Mouse (Mus musculus) megakaryocyte progenitor cell, adult 5-6 weeks (primary cell): Measurements from ENCODE around the gene Vangl1. TPM values are rescaled to one million over a fixed set of nuclear protein-coding genes. Genes with fewer than 3 reads are reported as not detected.
A peak's percentile ranks its signal among the peaks of the same experiment; 100 is the strongest.
"Not testable (repeated sequence)": the region's sequence is repeated elsewhere in the genome, so short reads cannot be mapped to it uniquely, and the experiment has no call there.

Experiments
- ATAC-seq: replicated peaks from 2 replicates; pipeline ENCODE4 v1.8.0; 2016; ENCODE audit warnings: mild to moderate bottlenecking, moderate TSS enrichment, inconsistent platforms; ENCODE audit not compliant: poor library complexity
- total RNA-seq, 2 experiments: library from RNA; stranded (forward) in 1 of 2; stranded (reverse) in 1 of 2; fragments of 157-497, 149-512 nt in 1 of 2; fragments of 200-1000 nt in 1 of 2; gene quantifications; 2 replicates each; pipeline versions ENCODE4 v1.2.3 to v1.2.4; 2015 to 2017

The Vangl1 gene
- total RNA-seq (2015) (0.34 and 0.47 TPM in 2 replicates), total RNA-seq (2017) (1.5 TPM in 2 replicates)

- peak; percentile 71 for ATAC-seq
These were observed at the start of gene Vangl1 for GRCm38 (mm10) chr3:102203781-102204721. Gene Vangl1 (minus strand): TSS chr3:102204693.

- ATAC-seq = no peak
These were observed 49.1 kb upstream of the Vangl1 start for GRCm38 (mm10) chr3:102253554-102253953.

GRCm38 (mm10) chr3:102252927-102253326, 48.4 kb upstream of the Vangl1 start:
- no peak for ATAC-seq

- ATAC-seq = no peak
These were observed 46.4 kb upstream of the Vangl1 start for GRCm38 (mm10) chr3:102250873-102251272.

GRCm38 (mm10) chr3:102249401-102249991, 45.0 kb upstream of the Vangl1 start:
- peak; percentile 74 for ATAC-seq

GRCm38 (mm10) chr3:102244601-102245000, 40.1 kb upstream of the Vangl1 start:
- ATAC-seq = no peak

GRCm38 (mm10) chr3:102242854-102243253, 38.4 kb upstream of the Vangl1 start:
- ATAC-seq = peak; percentile 52; the same call in 1 of the 2 replicates

GRCm38 (mm10) chr3:102231418-102232134, 27.1 kb upstream of the Vangl1 start:
- ATAC-seq = no peak

GRCm38 (mm10) chr3:102222756-102223155, 18.3 kb upstream of the Vangl1 start:
- no peak for ATAC-seq

- ATAC-seq = no peak
These were observed 13.8 kb upstream of the Vangl1 start for GRCm38 (mm10) chr3:102218301-102218700.

- ATAC-seq = no peak
These were observed 10.2 kb upstream of the Vangl1 start for GRCm38 (mm10) chr3:102214736-102215135.

- ATAC-seq = no peak
These were observed 9.8 kb upstream of the Vangl1 start for GRCm38 (mm10) chr3:102214299-102214698.

GRCm38 (mm10) chr3:102212896-102213295, 8.4 kb upstream of the Vangl1 start:
- ATAC-seq = no peak

- ATAC-seq = no peak
These were observed 7.8 kb upstream of the Vangl1 start for GRCm38 (mm10) chr3:102212336-102212735.

GRCm38 (mm10) chr3:102211340-102211739, 6.8 kb upstream of the Vangl1 start:
- no peak for ATAC-seq

- ATAC-seq = peak; percentile 76
These were observed 6.3 kb upstream of the Vangl1 start for GRCm38 (mm10) chr3:102210775-102211174.

- no peak for ATAC-seq
These were observed 4.4 kb upstream of the Vangl1 start for GRCm38 (mm10) chr3:102208861-102209260.

- no peak for ATAC-seq
These were observed 951 bp upstream of the Vangl1 start for GRCm38 (mm10) chr3:102205458-102205830.

GRCm38 (mm10) chr3:102204734-102205457, 403 bp upstream of the Vangl1 start:
- ATAC-seq = not testable (repeated sequence)

- ATAC-seq = no peak
These were observed 1.4 kb downstream of the Vangl1 start for GRCm38 (mm10) chr3:102203131-102203530.

- ATAC-seq = no peak
These were observed 4.5 kb downstream of the Vangl1 start for GRCm38 (mm10) chr3:102199991-102200390.
